Mouse (Mus musculus) brown adipose tissue, adult 24 weeks (tissue): ENCODE measurements around the gene Toporsl. TPM values are rescaled to one million over a fixed set of nuclear protein-coding genes. Genes with fewer than 3 reads are reported as not detected.

ENCODE experiments used
- H3K27ac ChIP-seq: fragments of 200-500 bp; replicated peaks from 2 replicates; pipeline ENCODE4 v1.5.1; 2012; ENCODE audit warnings: low read depth, mild to moderate bottlenecking, low read length
- H3K4me1 ChIP-seq: fragments of 200-500 bp; 2 replicates; pipeline ENCODE4 v1.6.1; 2012; ENCODE audit warnings: low read length, mixed read lengths; ENCODE audit not compliant: control insufficient read depth, insufficient read depth, insufficient read length
- H3K4me3 ChIP-seq: fragments of 200-500 bp; 2 replicates; pipeline ENCODE4 v1.5.1; 2012; ENCODE audit warnings: low read depth, mild to moderate bottlenecking, low read length, moderate library complexity; ENCODE audit not compliant: insufficient read depth
- polyA plus RNA-seq: library from polyadenylated mRNA; stranded (reverse); fragments of >200 nt; gene quantifications from 2 replicates; pipeline ENCODE4 v1.2.4, GENCODE M21; 2012; ENCODE audit not compliant: missing spikeins, insufficient read depth, insufficient read length

Toporsl gene
- not detected in 2 replicates for polyA plus RNA-seq

DNA sequence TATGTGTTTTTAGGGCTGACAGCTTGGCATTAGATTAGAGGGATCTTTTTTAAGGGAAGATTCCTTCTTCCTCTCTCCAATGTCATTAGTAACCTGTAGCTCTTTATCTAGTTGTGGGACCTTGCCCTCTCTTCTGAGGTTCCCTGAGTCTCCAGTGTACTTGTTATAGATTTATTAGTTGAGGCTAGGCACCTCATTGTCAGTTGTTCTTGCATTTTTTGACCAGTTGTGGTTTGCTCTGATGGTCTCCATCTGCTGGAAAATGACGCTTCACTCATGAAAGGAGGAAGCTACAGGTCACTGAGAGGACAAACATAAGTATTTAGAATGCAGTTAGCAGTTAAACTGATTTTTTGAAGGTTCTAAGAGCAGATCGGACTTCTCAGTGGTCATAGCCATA, at the start of gene Toporsl:
Toporsl (plus strand) TSS at position 348 of the 400 bp plus-strand sequence.
- no peaks in the 10 kb centered on the region for H3K4me1 ChIP-seq
- H3K27ac ChIP-seq: no peak within 1 kb of the TSS
- H3K4me3 ChIP-seq: no peak within 1 kb of the TSS

DNA sequence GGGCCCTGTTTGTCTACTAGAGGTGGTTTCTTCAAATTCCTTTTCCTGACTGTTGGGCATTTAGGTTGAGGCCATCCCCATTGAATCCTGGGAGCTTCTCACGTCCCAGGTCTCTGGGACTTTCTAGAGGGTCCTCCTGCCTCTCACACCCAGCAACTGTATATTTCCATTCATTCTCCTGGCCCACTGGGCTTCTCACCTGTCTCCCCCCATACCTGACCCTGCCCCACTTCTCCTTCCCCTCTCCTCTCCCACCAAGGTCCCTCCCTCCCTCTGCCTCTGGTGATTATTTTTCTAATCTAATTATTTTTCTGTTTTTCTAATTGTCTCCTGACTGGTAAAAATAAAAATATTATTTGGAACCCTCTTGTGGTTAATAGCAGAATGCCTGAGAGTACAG, 38.4 kb upstream of the Toporsl start:
- Histone ChIP-seq H3K4me1 (no peaks in the 10 kb centered on the region), H3K27ac (no peak overlapping the region), H3K4me3 (no peak overlapping the region)

DNA sequence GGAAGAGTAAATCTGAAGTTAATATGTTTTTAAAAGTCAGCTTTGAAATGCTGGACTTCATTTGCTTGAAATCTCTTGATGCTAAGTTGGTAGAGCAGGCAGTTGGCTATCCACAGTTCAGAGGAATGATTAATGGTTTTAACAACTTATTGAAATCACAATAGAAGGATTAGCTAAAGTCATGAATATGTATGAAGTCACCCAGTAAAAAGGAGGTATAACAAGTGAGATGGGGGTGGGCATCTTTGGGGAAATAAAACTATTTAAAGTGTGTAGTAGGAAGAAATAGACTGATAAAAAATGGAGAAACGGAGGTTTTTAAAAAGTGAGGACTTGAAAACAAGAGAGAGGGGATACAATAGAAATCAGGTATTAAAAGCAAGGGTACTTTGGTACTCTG, 38.0 kb upstream of the Toporsl start:
- Histone ChIP-seq H3K4me3 (no peak overlapping the region), H3K27ac (no peak overlapping the region), H3K4me1 (no peaks in the 10 kb centered on the region)

DNA sequence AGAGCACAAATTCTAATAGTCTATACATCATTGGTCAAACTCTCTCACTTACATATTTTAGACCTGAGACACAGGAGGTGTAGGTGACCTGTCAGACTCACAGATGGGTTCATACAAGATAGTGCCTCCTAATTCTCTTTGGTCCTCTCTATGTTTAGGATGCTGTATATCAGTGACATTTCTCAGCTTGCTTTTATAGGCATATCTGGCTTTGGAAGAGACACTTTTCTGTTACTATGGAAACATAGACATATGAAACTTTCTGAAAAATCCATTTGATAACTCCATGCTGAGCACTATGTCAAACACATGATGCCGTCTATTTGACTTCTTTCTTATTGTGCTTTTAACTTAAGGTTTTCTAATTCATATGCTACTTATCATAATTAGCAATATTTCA, 32.2 kb upstream of the Toporsl start:
- Histone ChIP-seq H3K4me1 (no peaks in the 10 kb centered on the region), H3K27ac (no peak overlapping the region), H3K4me3 (no peak overlapping the region)

DNA sequence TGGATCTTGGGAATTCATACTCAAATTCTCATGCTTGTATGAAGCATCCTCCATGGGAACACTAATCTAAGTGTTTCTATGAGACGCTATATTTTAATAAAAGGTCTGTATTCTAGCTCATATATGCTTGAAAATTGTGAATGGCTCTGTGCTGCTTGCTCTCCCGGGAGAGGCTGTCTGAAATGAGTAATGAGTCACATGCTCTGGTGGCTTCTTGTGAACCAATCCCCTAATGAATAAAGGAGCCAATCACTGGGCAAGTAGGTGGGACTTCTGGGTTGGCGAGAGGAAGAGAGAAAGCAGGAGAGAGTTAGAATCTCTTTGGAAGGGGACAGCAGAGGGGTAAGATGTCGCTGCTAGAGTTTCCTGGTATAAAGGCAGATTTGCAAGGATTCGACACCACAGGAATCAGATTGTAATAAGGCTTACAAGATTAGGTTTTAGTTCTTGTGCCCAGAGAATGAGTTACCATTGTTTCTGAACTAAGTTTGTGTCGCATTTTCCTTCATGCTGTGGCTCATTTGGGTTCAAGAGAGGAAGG, 9.8 kb upstream of the Toporsl start:
- Histone ChIP-seq H3K4me3 (no peak overlapping the region), H3K27ac (no peak overlapping the region), H3K4me1 (no peaks in the 10 kb centered on the region)

DNA sequence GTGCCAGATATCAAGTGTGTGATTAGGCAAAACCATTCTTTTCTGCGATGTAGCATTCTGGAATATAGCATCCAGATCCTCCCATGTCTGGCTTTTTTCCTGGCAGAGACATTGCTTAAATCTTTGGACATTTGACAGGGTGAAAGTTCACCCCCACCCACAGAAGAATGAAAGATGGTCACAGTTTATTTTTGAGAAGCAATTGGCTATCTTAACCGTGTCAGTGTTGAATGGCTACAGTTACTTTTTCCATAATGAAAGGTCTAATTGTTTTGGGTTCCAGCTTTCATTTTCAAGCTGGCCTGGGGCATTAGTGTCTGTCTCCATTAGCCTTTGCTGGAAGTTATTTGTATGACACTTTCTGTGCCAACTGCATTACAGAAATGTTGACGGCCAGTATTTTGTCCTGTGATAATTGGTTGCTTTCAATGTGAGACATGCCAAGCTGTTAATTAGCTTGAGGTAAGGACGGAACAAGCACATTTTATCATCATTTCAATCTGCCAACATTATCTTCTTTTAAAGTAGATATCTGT, 2.2 kb upstream of the Toporsl start:
- no peak overlapping the region for H3K4me3 ChIP-seq
- H3K27ac ChIP-seq: no peak overlapping the region
- no peaks in the 10 kb centered on the region for H3K4me1 ChIP-seq

DNA sequence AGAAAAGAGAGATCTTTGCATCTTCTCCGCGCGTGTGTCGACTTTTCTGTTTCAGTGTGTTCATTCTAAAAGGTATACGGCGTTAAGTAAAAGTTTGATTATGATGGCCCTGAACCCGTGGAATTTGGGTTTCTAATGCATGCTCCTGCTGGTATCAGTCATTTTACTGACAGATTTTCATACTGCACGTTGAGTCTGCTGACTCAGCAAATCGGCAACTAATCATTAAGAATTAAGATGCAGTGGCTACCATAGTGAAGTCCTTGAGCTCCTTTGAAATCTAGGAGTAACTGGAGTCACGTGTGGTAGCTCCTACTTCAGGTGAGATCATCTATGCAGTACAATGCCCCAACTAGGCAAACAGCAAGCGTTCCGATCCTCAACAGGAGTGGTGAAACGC, 1.4 kb upstream of the Toporsl start:
- Histone ChIP-seq H3K4me3 (no peak overlapping the region), H3K27ac (no peak overlapping the region), H3K4me1 (no peaks in the 10 kb centered on the region)

DNA sequence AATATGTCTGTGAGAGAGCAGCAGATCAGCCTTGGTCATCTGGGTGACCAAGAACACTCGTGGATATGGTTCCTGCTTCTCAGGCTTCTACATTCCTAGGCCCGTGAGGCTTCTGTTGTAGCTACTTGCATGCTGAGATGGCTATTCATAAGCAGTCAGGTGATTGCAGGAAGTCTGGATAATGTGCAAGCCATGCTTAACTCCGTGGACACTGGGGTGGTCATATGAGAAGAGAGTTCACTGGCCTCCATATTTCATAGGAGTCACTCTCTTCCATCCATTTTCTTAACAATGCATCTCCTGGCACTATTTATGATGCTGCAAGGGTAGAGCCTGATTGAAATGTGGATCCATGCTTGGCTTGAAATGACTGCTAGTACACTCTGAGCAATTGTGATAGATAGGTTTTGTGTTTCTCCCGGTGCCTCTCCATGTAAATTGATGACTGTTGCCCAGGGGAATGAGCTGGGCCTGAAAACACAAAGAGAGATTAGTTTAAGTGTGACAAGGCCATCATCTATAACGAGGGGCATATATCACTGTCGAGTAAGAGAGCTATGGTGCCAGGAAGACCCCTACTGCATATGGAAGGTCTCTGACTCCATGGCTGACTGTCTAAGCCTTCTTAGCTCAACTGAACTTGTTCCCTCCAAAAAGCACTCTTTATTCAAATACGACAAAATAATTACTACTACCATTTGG, 2.3 kb downstream of the Toporsl start:
- no peaks in the 10 kb centered on the region for H3K4me1 ChIP-seq
- no peak overlapping the region for H3K27ac ChIP-seq
- no peak overlapping the region for H3K4me3 ChIP-seq

DNA sequence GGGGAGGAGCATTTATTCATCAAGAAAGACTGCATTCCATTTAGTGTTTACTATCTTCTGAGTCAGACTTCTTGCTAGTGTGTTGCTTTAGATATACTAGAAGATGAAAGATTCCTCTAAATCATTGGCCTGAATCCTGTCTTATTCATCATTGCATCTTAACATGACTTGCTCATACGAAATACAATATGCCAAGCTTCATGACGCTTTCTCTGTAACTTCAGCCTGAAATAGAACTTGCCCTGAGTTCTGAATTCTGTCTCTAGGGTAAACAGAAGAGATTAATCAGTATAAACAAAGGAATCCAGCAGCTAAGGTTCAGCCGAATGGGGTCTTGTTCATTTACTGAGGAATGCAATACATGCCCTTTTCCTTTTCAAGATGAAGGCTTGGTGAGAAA, 10.8 kb downstream of the Toporsl start:
- Histone ChIP-seq H3K4me1 (no peaks in the 10 kb centered on the region), H3K27ac (no peak overlapping the region), H3K4me3 (no peak overlapping the region)

DNA sequence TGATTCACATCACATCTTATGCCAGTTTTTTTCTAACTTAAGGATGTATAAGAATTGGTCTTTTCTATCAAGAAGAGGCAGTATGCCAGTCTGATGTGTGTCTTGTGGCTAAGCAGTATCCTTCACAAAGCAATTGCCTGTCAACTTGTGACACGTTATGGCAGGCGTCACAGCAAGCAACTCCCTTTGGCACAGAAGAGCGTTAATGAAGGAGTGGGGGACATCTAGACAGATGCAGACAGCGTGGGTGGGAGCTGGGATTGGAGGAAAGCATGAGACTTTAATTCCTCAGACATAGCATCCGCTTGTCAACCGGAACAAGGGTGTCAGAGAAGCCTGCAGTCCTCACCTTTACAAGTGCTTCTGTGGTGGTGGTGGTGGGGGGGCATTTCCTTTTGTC, 38.9 kb downstream of the Toporsl start:
- H3K4me3 ChIP-seq: no peak overlapping the region

DNA sequence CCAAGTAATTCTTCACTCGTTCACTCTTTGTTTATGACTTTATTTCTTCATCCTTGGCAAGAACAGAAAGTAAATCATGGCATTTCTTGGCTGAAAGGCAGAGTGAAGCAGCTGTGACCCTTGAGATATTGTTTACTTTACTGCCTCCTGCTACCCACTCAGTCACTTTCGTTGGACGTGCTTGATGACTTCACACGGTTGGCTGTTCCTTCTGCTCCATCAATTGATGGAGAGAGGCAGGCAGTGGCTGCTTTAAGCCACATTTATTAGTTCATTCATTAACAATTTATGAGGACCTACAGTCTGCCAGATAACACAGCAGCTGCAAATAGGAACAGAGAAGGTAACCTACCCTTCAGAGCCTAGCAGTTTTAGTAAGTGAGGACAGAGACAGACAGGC, 51.7 kb downstream of the Toporsl start:
- Histone ChIP-seq H3K27ac (no peak overlapping the region), H3K4me1 (no peaks in the 10 kb centered on the region), H3K4me3 (no peak overlapping the region)

More for the DNA sequence above, 38.9 kb downstream of the Toporsl start:
- Histone ChIP-seq H3K27ac (no peak overlapping the region), H3K4me1 (no peaks in the 10 kb centered on the region)

DNA sequence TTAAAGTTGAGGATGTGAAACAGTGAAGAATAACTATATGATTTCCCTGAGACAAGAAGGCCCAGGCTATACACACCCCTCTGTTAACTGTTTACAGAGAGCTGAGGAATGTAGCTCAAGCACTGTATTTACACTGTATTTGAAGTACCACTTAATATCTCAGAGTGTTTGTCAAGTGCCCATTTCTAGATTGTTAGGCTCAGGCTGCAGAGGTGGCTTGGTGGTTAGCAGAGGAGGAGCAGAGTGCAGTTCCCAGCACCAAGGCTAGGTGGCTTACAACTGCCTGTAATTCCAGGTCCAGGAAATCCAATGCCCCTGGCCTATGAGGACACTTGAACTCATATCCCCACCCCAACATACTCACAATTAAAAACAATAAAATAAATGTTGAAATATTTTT, 63.6 kb downstream of the Toporsl start:
- no peak overlapping the region for H3K4me3 ChIP-seq

DNA sequence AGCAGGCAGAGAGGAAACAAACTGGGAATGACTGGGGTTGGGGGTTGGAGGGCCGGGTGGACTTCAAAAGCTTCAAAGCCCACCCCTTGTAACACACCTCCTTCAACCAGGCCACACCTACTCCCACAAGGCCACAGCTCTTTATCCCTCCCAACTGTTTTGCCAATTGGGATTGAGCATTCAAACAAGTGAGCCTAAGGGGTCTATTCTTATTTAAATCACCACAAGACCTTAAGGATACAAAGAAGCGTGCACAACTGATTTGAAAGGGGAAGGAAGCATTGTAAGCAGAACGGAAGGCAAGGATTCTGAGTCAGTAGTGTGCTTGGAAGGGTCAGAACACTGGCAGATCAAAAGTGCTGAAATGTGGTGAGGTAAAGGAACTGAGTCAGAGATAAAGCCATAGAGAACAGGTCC, 64.6 kb downstream of the Toporsl start:
- Histone ChIP-seq H3K27ac (no peak overlapping the region), H3K4me1 (no peaks in the 10 kb centered on the region), H3K4me3 (no peak overlapping the region)

More for the DNA sequence above, 63.6 kb downstream of the Toporsl start:
- no peaks in the 10 kb centered on the region for H3K4me1 ChIP-seq
- H3K27ac ChIP-seq: no peak overlapping the region

DNA sequence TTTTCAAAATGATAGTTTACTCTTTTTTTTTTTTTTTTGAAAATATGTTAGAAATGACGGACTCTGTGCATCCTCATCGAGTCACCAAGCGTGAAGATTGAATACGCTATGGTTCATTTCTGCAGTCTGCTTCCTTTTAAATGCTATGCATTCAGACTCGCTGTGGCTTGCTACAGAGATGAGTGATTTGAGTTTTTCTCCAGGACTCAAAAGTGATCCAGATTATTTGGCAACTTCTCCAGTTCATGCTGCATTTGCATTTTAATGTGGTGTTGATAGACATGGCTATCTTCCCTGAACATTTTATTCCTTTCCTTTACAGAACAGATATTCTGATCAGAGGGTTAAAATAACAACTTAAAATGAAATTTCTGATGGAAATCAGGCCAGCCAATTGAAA, 65.2 kb downstream of the Toporsl start:
- H3K4me3 ChIP-seq: no peak overlapping the region
- no peak overlapping the region for H3K27ac ChIP-seq
- H3K4me1 ChIP-seq: no peaks in the 10 kb centered on the region
